7 mouse cellular contexts compared by ENCODE assay signal in genomic region chr2:130296134-130296745, GRCm38 (mm10). TPM values are rescaled to one million over a fixed set of nuclear protein-coding genes. Genes with fewer than 3 reads are reported as not detected.
DNase-seq lines count a peak whose midpoint lies in the region; ATAC-seq lines count a peak whose summit lies in the region.

No protein-coding gene starts in this region.

- H3K27me3 ChIP-seq in lung, embryonic 16.5 days (ENCODE audit: control insufficient read depth, insufficient read depth, low read depth, low read length) = peaks cover 27% of the 10 kb centered on the region
- H3K27me3 ChIP-seq in forebrain, embryonic 15.5 days = no peaks in the 10 kb centered on the region
- H3K27me3 ChIP-seq in liver, embryonic 11.5 days (replicated peaks; ENCODE audit: control insufficient read depth, insufficient read depth, low read length) = peaks cover 70% of the 10 kb centered on the region
- peaks cover 13% of the 10 kb centered on the region; the same call in 1 of the 2 replicates for H3K27me3 ChIP-seq in stomach, embryonic 15.5 days (replicated peaks)

- peak overlapping the region; percentile 81 for H3K4me3 ChIP-seq in lung, embryonic 16.5 days (ENCODE audit: low read length)
- H3K4me3 ChIP-seq in forebrain, embryonic 15.5 days = peak overlapping the region; percentile 78
- peak overlapping the region; percentile 71 for H3K4me3 ChIP-seq in liver, embryonic 11.5 days (ENCODE audit: low read depth, low read length)
- H3K4me3 ChIP-seq in stomach, embryonic 15.5 days (replicated peaks) = peak overlapping the region; percentile 74

- H3K9me3 ChIP-seq in lung, embryonic 16.5 days (ENCODE audit: control insufficient read depth, low read length) = no peaks in the 10 kb centered on the region
- H3K9me3 ChIP-seq in forebrain, embryonic 15.5 days = no peaks in the 10 kb centered on the region
- H3K9me3 ChIP-seq in liver, embryonic 11.5 days (ENCODE audit: control insufficient read depth, low read length) = no peaks in the 10 kb centered on the region
- H3K9me3 ChIP-seq in stomach, embryonic 15.5 days = no peaks in the 10 kb centered on the region

- H3K27ac ChIP-seq in lung, embryonic 16.5 days (ENCODE audit: low read length) = no peak overlapping the region
- peak overlapping the region; percentile 71 for H3K27ac ChIP-seq in forebrain, embryonic 15.5 days (replicated peaks)
- H3K27ac ChIP-seq in liver, embryonic 11.5 days (ENCODE audit: low read depth, low read length) = no peak overlapping the region
- peak overlapping the region; percentile 59; the same call in 1 of the 2 replicates for H3K27ac ChIP-seq in stomach, embryonic 15.5 days

- H3K36me3 ChIP-seq in lung, embryonic 16.5 days (ENCODE audit: control insufficient read depth, insufficient read depth, low read length) = no peaks in the 10 kb centered on the region
- H3K36me3 ChIP-seq in forebrain, embryonic 15.5 days = no peaks in the 10 kb centered on the region
- no peaks in the 10 kb centered on the region for H3K36me3 ChIP-seq in liver, embryonic 11.5 days (ENCODE audit: control insufficient read depth, insufficient read depth, low read length)
- no peaks in the 10 kb centered on the region for H3K36me3 ChIP-seq in stomach, embryonic 15.5 days

- WGBS in lung, embryonic 16.5 days = 2% methylated on average over 20 of the region's 20 CpGs
- WGBS in forebrain, embryonic 15.5 days = 2% methylated on average over 20 of the region's 20 CpGs
- 6% methylated on average over 20 of the region's 20 CpGs for WGBS in liver, embryonic 11.5 days
- 4% methylated on average over 20 of the region's 20 CpGs for WGBS in stomach, embryonic 15.5 days

- peak overlapping the region; percentile 76 for H3K9ac ChIP-seq in lung, embryonic 16.5 days (ENCODE audit: low read length)
- H3K9ac ChIP-seq in forebrain, embryonic 15.5 days (replicated peaks) = peak overlapping the region; percentile 75
- 0 out of 2 replicates have a peak overlapping the region, but pooled peaks have one; percentile 30 for H3K9ac ChIP-seq in liver, embryonic 11.5 days (ENCODE audit: low read depth, low read length)
- peak overlapping the region; percentile 56; the same call in 1 of the 2 replicates for H3K9ac ChIP-seq in stomach, embryonic 15.5 days

- DNase-seq in lung, postnatal 14 days = no peak
- no peak for DNase-seq in liver, embryonic 11.5 days (ENCODE audit: low spot score)
- no peak for DNase-seq in frontal cortex, postnatal 10 days (ENCODE audit: low spot score in 2 of 2)
- DNase-seq in right cerebral cortex, postnatal 10 days (ENCODE audit: low spot score in 2 of 2) = no peak

- ATAC-seq in lung, embryonic 16.5 days (ENCODE audit: low read depth) = no peak; the same call in 1 of the 2 replicates
- ATAC-seq in forebrain, embryonic 15.5 days (replicated peaks) = no peak
- no peak for ATAC-seq in liver, embryonic 11.5 days (replicated peaks; ENCODE audit: low FRiP score)
- no peak for ATAC-seq in stomach, embryonic 15.5 days (ENCODE audit: insufficient read depth, low FRiP score, low read depth)

- peak overlapping the region; percentile 92 for H3K4me2 ChIP-seq in lung, embryonic 16.5 days (ENCODE audit: low read depth, low read length)
- H3K4me2 ChIP-seq in forebrain, embryonic 15.5 days (replicated peaks) = peak overlapping the region; percentile 84
- peak overlapping the region; percentile 67 for H3K4me2 ChIP-seq in liver, embryonic 11.5 days
- peak overlapping the region; percentile 79 for H3K4me2 ChIP-seq in stomach, embryonic 15.5 days

- peaks cover 11% of the 10 kb centered on the region; the same call in 1 of the 2 replicates for H3K4me1 ChIP-seq in lung, embryonic 16.5 days (replicated peaks; ENCODE audit: control insufficient read depth, insufficient read depth, low read length)
- peaks cover 34% of the 10 kb centered on the region for H3K4me1 ChIP-seq in forebrain, embryonic 15.5 days
- peaks cover 7% of the 10 kb centered on the region for H3K4me1 ChIP-seq in liver, embryonic 11.5 days (replicated peaks; ENCODE audit: control insufficient read depth, insufficient read depth, low read length)
- peaks cover 27% of the 10 kb centered on the region for H3K4me1 ChIP-seq in stomach, embryonic 15.5 days

RNA-seq across cellular contexts. Expression of gene Ebf4, which starts 1.3 kb away (rescaled TPM):
- polyA plus RNA-seq in lung, embryonic 16.5 days (2015; fragmentation: Nextera tagmentation; extraction: Ambion mirVana) = 0.96 and 0.97 TPM in 2 replicates
- polyA plus RNA-seq in forebrain, embryonic 15.5 days (2015; fragmentation: Nextera tagmentation; extraction: Ambion mirVana) = 3.8 and 4.0 TPM in 2 replicates
- 0.78 and 0.81 TPM in 2 replicates for polyA plus RNA-seq in liver, embryonic 11.5 days (2014; fragmentation: Nextera tagmentation; extraction: Ambion mirVana)
- 2.8 and 3.1 TPM in 2 replicates for polyA plus RNA-seq in stomach, embryonic 15.5 days (2015; fragmentation: Nextera tagmentation; extraction: Ambion mirVana)

RNA-seq across cellular contexts. Expression of gene Idh3b, which starts 11.9 kb away (rescaled TPM):
- polyA plus RNA-seq in lung, embryonic 16.5 days (2015; fragmentation: Nextera tagmentation; extraction: Ambion mirVana) = 152 and 161 TPM in 2 replicates
- polyA plus RNA-seq in forebrain, embryonic 15.5 days (2015; fragmentation: Nextera tagmentation; extraction: Ambion mirVana) = 165 TPM in 2 replicates
- polyA plus RNA-seq in liver, embryonic 11.5 days (2014; fragmentation: Nextera tagmentation; extraction: Ambion mirVana) = 184 and 188 TPM in 2 replicates
- 171 and 192 TPM in 2 replicates for polyA plus RNA-seq in stomach, embryonic 15.5 days (2015; fragmentation: Nextera tagmentation; extraction: Ambion mirVana)

RNA-seq across cellular contexts. Expression of gene Nop56, which starts 22.0 kb away (rescaled TPM):
- 216 and 233 TPM in 2 replicates for polyA plus RNA-seq in lung, embryonic 16.5 days (2015; fragmentation: Nextera tagmentation; extraction: Ambion mirVana)
- polyA plus RNA-seq in forebrain, embryonic 15.5 days (2015; fragmentation: Nextera tagmentation; extraction: Ambion mirVana) = 239 and 271 TPM in 2 replicates
- polyA plus RNA-seq in liver, embryonic 11.5 days (2014; fragmentation: Nextera tagmentation; extraction: Ambion mirVana) = 516 and 536 TPM in 2 replicates
- 260 and 287 TPM in 2 replicates for polyA plus RNA-seq in stomach, embryonic 15.5 days (2015; fragmentation: Nextera tagmentation; extraction: Ambion mirVana)

Comparison
In these comparisons a context has a peak if more than half of its experiments do, and no peak if none do; other contexts are left out.
1. H3K27ac ChIP-seq: peak in forebrain, embryonic 15.5 days (single experiment) and stomach, embryonic 15.5 days (single experiment); none in lung, embryonic 16.5 days (single experiment) and liver, embryonic 11.5 days (single experiment).
2. Peak in every context shown above with its lines, with median percentiles within 50 percentile points of each other: H3K4me2 ChIP-seq, H3K4me3 ChIP-seq and H3K9ac ChIP-seq.